Mouse (Mus musculus) limb, embryonic 14.5 days (tissue): ENCODE measurements around the gene Fblim1. TPM values are rescaled to one million over a fixed set of nuclear protein-coding genes. Genes with fewer than 3 reads are reported as not detected.

Source experiments
- ATAC-seq: fragments of 200-750 bp; cut with Nextera tagmentation; 2 replicates; pipeline ENCODE4 v1.8.0; 2017; ENCODE audit warnings: low read depth, moderate number of reproducible peaks, moderate TSS enrichment; ENCODE audit not compliant: low FRiP score
- DNase-seq: peaks from one replicate; pipeline ENCODE4 v3.0.0-alpha.2; 2015; ENCODE audit warnings: low spot score
- H3K27ac ChIP-seq: fragments of 300-500 bp; sonication (generic); replicated peaks from 2 replicates; pipeline ENCODE4 v1.5.1; 2014; ENCODE audit warnings: low read depth, mild to moderate bottlenecking, low read length, moderate library complexity, mixed read lengths
- H3K27me3 ChIP-seq: fragments of 300-500 bp; sonication (generic); 2 replicates; pipeline ENCODE4 v1.6.1; 2014; ENCODE audit warnings: low read length, mixed read lengths; ENCODE audit not compliant: control insufficient read depth, insufficient read depth
- H3K36me3 ChIP-seq: fragments of 300-500 bp; sonication (generic); 2 replicates; pipeline ENCODE4 v1.6.1; 2014; ENCODE audit warnings: mild to moderate bottlenecking, low read length, moderate library complexity, mixed read lengths; ENCODE audit not compliant: control insufficient read depth, insufficient read depth
- H3K4me1 ChIP-seq: fragments of 300-500 bp; sonication (generic); 2 replicates; pipeline ENCODE4 v1.6.1; 2014; ENCODE audit warnings: antibody characterized with exemption, low read length, mixed read lengths; ENCODE audit not compliant: control insufficient read depth, insufficient read depth
- H3K4me2 ChIP-seq: fragments of 300-500 bp; sonication (generic); replicated peaks from 2 replicates; pipeline ENCODE4 v1.6.1; 2014; ENCODE audit warnings: low read depth, mild to moderate bottlenecking, low read length, moderate library complexity; ENCODE audit not compliant: severe bottlenecking
- H3K4me3 ChIP-seq: fragments of 300-500 bp; sonication (generic); replicated peaks from 2 replicates; pipeline ENCODE4 v1.5.1; 2014; ENCODE audit warnings: low read length
- H3K9ac ChIP-seq: fragments of 300-500 bp; sonication (generic); 2 replicates; pipeline ENCODE4 v1.6.1; 2014; ENCODE audit warnings: mild to moderate bottlenecking, low read depth, low read length, moderate library complexity; ENCODE audit not compliant: severe bottlenecking
- H3K9me3 ChIP-seq: fragments of 300-500 bp; sonication (generic); 2 replicates; pipeline ENCODE4 v1.6.1; 2016; ENCODE audit warnings: low read length; ENCODE audit not compliant: control insufficient read depth
- POLR2A ChIP-seq: fragments of 200-500 bp; IDR thresholded peaks from 2 replicates; pipeline ENCODE4 v1.8.0; 2012; ENCODE audit warnings: inconsistent platforms, mild to moderate bottlenecking, moderate library complexity, borderline replicate concordance; ENCODE audit not compliant: insufficient read depth, insufficient read length; ENCODE audit errors: extremely low read depth
- WGBS: fragments of 180-500 bp; shearing (Covaris S2); extraction: QIAGEN DNeasy Blood & Tissue Kit; methylation state at CpG from one replicate; pipeline ENCODE4 v1.1.7; 2014; 5-methylcytosine and 5-hydroxymethylcytosine counted together
- polyA plus RNA-seq, 2 experiments: library from polyadenylated mRNA; depleted of rRNA in 1 of 2; stranded (reverse) in 1 of 2; unstranded in 1 of 2; fragments of >200 nt; fragmentation: Nextera tagmentation in 1 of 2; extraction: Ambion mirVana in 1 of 2; gene quantifications; 2 replicates each; pipeline versions ENCODE4 v1.2.1 to v1.2.3; 2012 to 2014

The Fblim1 gene
- polyA plus RNA-seq, 2 experiments = 33.7 to 52.2 TPM

DNA sequence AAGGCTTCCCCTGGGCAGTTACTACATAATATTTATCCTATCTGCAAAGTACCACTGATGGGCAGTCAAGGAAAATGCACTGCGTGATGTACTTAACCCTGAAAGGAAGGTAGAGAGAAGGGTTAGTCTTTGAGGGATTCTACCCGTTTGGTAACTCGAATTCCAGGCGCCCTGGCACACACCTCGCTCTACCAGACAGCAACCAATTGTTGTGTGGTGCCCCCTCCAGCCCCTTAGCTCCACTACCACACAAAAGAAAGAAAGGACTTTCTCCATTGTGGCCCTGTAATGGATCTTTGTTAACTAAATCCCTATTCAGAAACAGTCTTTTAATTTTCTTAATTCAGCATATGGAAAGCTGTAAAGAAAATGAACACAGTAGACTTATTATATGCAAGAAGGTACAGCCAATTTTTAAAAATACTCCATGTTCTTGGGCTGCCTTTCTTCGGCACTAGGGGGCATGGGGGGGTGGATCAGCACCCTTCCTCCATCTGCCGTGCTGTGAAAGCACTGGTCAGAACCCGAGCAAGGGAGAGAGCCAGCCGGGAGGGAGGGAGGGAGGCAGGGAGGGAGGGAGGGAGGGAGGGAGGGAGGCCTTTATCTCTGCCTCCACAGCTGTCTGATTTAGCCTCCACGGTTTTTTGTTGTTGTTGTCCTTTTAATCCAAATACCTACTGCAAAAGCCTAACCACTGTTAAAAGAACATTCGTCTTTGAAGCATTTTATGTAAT lies 70.8 kb downstream of the Fblim1 start:
- TF ChIP-seq POLR2A = no peak
- peak overlapping the region; percentile 86 for H3K4me2 ChIP-seq
- DNase-seq = peak; percentile 28
- peaks cover 3% of the 10 kb centered on the region; the same call in 1 of the 2 replicates for H3K36me3 ChIP-seq
- H3K27ac ChIP-seq = no peak overlapping the region
- no peaks in the 10 kb centered on the region for H3K9me3 ChIP-seq
- no peak overlapping the region for H3K9ac ChIP-seq
- H3K4me3 ChIP-seq = peak overlapping the region; percentile 93; the same call in 1 of the 2 replicates
- peaks cover 10% of the 10 kb centered on the region; the same call in 1 of the 2 replicates for H3K4me1 ChIP-seq
- H3K27me3 ChIP-seq = no peaks in the 10 kb centered on the region
- 31% methylated on average over 9 of the region's 11 CpGs for WGBS
- ATAC-seq = no peak

DNA sequence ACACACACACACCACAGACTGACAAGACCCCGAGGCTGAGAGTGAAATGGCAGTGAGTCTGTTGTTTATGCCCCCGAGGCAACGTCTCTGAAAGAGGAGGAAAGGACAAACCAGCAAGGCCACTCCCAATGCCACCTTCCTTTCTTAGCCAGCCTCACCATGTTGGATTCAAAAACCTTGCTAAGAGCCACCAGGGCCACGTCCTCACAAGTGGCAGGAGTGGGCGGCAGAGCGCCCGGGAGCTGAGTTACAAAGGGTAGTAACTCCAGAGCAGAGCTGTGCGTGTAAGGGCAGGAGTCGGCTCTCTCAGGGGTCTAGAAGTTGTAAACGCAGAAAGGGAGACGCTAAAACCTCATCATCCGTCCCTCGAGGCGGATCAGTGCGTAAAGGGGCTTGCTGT lies 74.9 kb downstream of the Fblim1 start:
- Histone ChIP-seq H3K36me3 (peaks cover 6% of the 10 kb centered on the region; the same call in 1 of the 2 replicates), H3K27me3 (no peaks in the 10 kb centered on the region), H3K4me1 (peaks cover 10% of the 10 kb centered on the region; the same call in 1 of the 2 replicates), H3K4me3 (no peak overlapping the region), H3K9ac (no peak overlapping the region), H3K27ac (no peak overlapping the region), H3K9me3 (no peaks in the 10 kb centered on the region), H3K4me2 (no peak overlapping the region)
- no peak for TF ChIP-seq POLR2A
- no peak for DNase-seq
- WGBS = 67% methylated on average over 15 of the region's 15 CpGs
- ATAC-seq = no peak

DNA sequence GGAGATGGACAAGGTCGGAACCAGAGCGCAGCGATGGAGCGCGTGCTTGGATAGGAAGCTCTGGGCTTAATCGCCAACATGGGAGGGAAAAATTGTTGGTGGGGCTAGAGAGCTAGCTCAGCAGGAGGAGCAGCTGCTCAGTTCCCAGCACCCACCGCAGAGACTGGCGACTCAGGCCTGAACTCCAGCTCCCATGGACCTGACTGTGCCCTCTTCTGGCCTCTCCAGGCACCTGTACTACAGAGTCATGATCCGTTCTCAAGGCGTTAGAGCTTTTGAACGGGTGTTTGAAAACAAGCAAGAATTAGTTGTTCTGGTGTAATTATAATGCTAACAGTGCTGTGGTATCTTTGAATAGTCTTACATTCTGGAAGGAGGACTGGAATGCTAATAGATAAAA lies 77.0 kb downstream of the Fblim1 start:
- no peak overlapping the region for H3K27ac ChIP-seq
- no peak for ATAC-seq
- no peaks in the 10 kb centered on the region for H3K27me3 ChIP-seq
- H3K9ac ChIP-seq = no peak overlapping the region
- WGBS = 91% methylated on average over 11 of the region's 11 CpGs
- DNase-seq = no peak
- no peak for TF ChIP-seq POLR2A
- H3K36me3 ChIP-seq = peaks cover 6% of the 10 kb centered on the region; the same call in 1 of the 2 replicates
- no peaks in the 10 kb centered on the region for H3K4me1 ChIP-seq
- H3K4me3 ChIP-seq = no peak overlapping the region
- H3K4me2 ChIP-seq = no peak overlapping the region
- no peaks in the 10 kb centered on the region for H3K9me3 ChIP-seq

DNA sequence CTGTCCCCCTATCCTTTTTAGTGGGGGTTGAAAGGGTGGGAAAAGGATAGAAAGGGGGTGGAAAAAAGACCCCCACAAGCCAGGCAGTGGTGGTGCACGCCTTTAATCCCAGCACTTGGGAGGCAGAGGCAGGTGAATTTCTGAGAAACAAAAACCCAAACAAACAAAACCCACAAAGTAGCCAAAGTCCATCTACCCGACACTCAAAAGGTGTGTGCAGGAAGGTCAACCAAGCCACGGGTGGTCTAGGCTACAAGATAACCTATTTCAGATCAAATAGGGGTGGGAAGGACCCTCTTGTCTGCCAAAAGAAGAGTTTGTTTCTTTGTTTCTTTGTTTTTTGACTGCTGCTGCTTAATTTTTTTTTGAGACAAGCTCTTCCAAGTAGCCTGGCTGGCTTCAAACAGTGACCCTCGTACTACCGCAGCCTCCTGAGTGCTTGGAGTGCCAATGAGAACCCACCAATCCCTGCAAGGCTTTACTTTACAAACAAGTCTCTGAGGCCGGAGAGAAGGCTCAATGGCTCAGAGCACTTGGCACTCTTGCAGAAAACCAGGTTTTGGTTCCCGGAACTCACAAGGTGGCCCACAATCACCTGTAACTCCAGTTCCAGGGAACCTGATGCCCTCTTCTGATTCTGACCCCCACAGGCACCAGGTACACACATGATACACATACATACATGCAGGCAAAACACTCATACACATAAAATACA lies 78.8 kb downstream of the Fblim1 start:
- 81% methylated on average over 7 of the region's 7 CpGs for WGBS
- H3K27me3 ChIP-seq = no peaks in the 10 kb centered on the region
- no peak overlapping the region for H3K27ac ChIP-seq
- no peak for ATAC-seq
- peaks cover 7% of the 10 kb centered on the region for H3K36me3 ChIP-seq
- H3K9me3 ChIP-seq = no peaks in the 10 kb centered on the region
- H3K4me3 ChIP-seq = no peak overlapping the region
- DNase-seq = no peak
- no peak overlapping the region for H3K4me2 ChIP-seq
- H3K9ac ChIP-seq = no peak overlapping the region
- 0 out of 2 replicates have a peak, but pooled peaks cover 2% of the 10 kb centered on the region for H3K4me1 ChIP-seq
- no peak for TF ChIP-seq POLR2A

Other genes starting within 250 kb of the Fblim1 start
- gene Fam131c, start 237.9 kb downstream of the Fblim1 start, polyA plus RNA-seq (2012; rRNA removed) = 1.2 and 1.8 TPM in 2 replicates
- 1.5 and 1.6 TPM in 2 replicates for gene Fam131c, start 237.9 kb downstream of the Fblim1 start, polyA plus RNA-seq (2014; fragmentation: Nextera tagmentation; extraction: Ambion mirVana)
- gene Clcnka, start 207.4 kb downstream of the Fblim1 start, polyA plus RNA-seq (2012; rRNA removed) = 0.75 and 1.3 TPM in 2 replicates
- gene Clcnka, start 207.4 kb downstream of the Fblim1 start, polyA plus RNA-seq (2014; fragmentation: Nextera tagmentation; extraction: Ambion mirVana) = 0.36 and 0.61 TPM in 2 replicates
- gene Clcnkb, start 190.1 kb downstream of the Fblim1 start, polyA plus RNA-seq (2012; rRNA removed) = 0.21 TPM in 1 of 2 replicates, not detected in the other
- gene Clcnkb, start 190.1 kb downstream of the Fblim1 start, polyA plus RNA-seq (2014; fragmentation: Nextera tagmentation; extraction: Ambion mirVana) = 0.51 TPM in 1 of 2 replicates, not detected in the other
- gene Hspb7, start 185.3 kb downstream of the Fblim1 start, polyA plus RNA-seq (2012; rRNA removed) = 3.0 and 3.2 TPM in 2 replicates
- 0.43 and 1.3 TPM in 2 replicates for gene Hspb7, start 185.3 kb downstream of the Fblim1 start, polyA plus RNA-seq (2014; fragmentation: Nextera tagmentation; extraction: Ambion mirVana)
- not detected in 2 replicates for gene Srarp, start 170.0 kb downstream of the Fblim1 start, polyA plus RNA-seq (2012; rRNA removed)
- not detected in 2 replicates for gene Srarp, start 170.0 kb downstream of the Fblim1 start, polyA plus RNA-seq (2014; fragmentation: Nextera tagmentation; extraction: Ambion mirVana)
- 48.5 and 55.0 TPM in 2 replicates for gene Zbtb17, start 161.4 kb downstream of the Fblim1 start, polyA plus RNA-seq (2012; rRNA removed)
- 29.0 and 30.5 TPM in 2 replicates for gene Zbtb17, start 161.4 kb downstream of the Fblim1 start, polyA plus RNA-seq (2014; fragmentation: Nextera tagmentation; extraction: Ambion mirVana)
- gene Spen, start 67.5 kb downstream of the Fblim1 start, polyA plus RNA-seq (2012; rRNA removed) = 15.9 and 16.2 TPM in 2 replicates
- 12.2 and 13.1 TPM in 2 replicates for gene Spen, start 67.5 kb downstream of the Fblim1 start, polyA plus RNA-seq (2014; fragmentation: Nextera tagmentation; extraction: Ambion mirVana)
- gene Tmem82, start 12.5 kb upstream of the Fblim1 start, polyA plus RNA-seq (2012; rRNA removed) = 0.49 and 0.54 TPM in 2 replicates
- 0.21 TPM in 1 of 2 replicates, not detected in the other for gene Tmem82, start 12.5 kb upstream of the Fblim1 start, polyA plus RNA-seq (2014; fragmentation: Nextera tagmentation; extraction: Ambion mirVana)
- gene Slc25a34, start 17.7 kb upstream of the Fblim1 start, polyA plus RNA-seq (2012; rRNA removed) = 0.16 and 0.26 TPM in 2 replicates
- not detected in 2 replicates for gene Slc25a34, start 17.7 kb upstream of the Fblim1 start, polyA plus RNA-seq (2014; fragmentation: Nextera tagmentation; extraction: Ambion mirVana)
- gene Plekhm2, start 58.8 kb upstream of the Fblim1 start, polyA plus RNA-seq (2012; rRNA removed) = 51.8 and 67.8 TPM in 2 replicates
- 4.9 and 6.4 TPM in 2 replicates for gene Plekhm2, start 58.8 kb upstream of the Fblim1 start, polyA plus RNA-seq (2014; fragmentation: Nextera tagmentation; extraction: Ambion mirVana)
- 9.0 and 11.5 TPM in 2 replicates for gene Rsc1a1, start 79.5 kb upstream of the Fblim1 start, polyA plus RNA-seq (2012; rRNA removed)
- 1.5 and 1.7 TPM in 2 replicates for gene Rsc1a1, start 79.5 kb upstream of the Fblim1 start, polyA plus RNA-seq (2014; fragmentation: Nextera tagmentation; extraction: Ambion mirVana)
- gene Ddi2, start 117.3 kb upstream of the Fblim1 start, polyA plus RNA-seq (2012; rRNA removed) = 21.9 and 22.1 TPM in 2 replicates
- gene Ddi2, start 117.3 kb upstream of the Fblim1 start, polyA plus RNA-seq (2014; fragmentation: Nextera tagmentation; extraction: Ambion mirVana) = 18.5 and 20.0 TPM in 2 replicates
- 0.21 TPM in 1 of 2 replicates, not detected in the other for gene Agmat, start 140.6 kb upstream of the Fblim1 start, polyA plus RNA-seq (2012; rRNA removed)
- gene Agmat, start 140.6 kb upstream of the Fblim1 start, polyA plus RNA-seq (2014; fragmentation: Nextera tagmentation; extraction: Ambion mirVana) = not detected in 2 replicates
- gene Dnajc16, start 184.8 kb upstream of the Fblim1 start, polyA plus RNA-seq (2012; rRNA removed) = 11.9 and 12.4 TPM in 2 replicates
- 2.8 and 3.2 TPM in 2 replicates for gene Dnajc16, start 184.8 kb upstream of the Fblim1 start, polyA plus RNA-seq (2014; fragmentation: Nextera tagmentation; extraction: Ambion mirVana)
- gene Casp9, start 187.5 kb upstream of the Fblim1 start, polyA plus RNA-seq (2012; rRNA removed) = 20.4 and 24.8 TPM in 2 replicates
- 11.2 and 13.8 TPM in 2 replicates for gene Casp9, start 187.5 kb upstream of the Fblim1 start, polyA plus RNA-seq (2014; fragmentation: Nextera tagmentation; extraction: Ambion mirVana)
- 0.19 and 0.47 TPM in 2 replicates for gene Cela2a, start 220.1 kb upstream of the Fblim1 start, polyA plus RNA-seq (2012; rRNA removed)
- not detected in 2 replicates for gene Cela2a, start 220.1 kb upstream of the Fblim1 start, polyA plus RNA-seq (2014; fragmentation: Nextera tagmentation; extraction: Ambion mirVana)
- 0.08 TPM in 1 of 2 replicates, not detected in the other for gene Ctrc, start 240.3 kb upstream of the Fblim1 start, polyA plus RNA-seq (2012; rRNA removed)
- gene Ctrc, start 240.3 kb upstream of the Fblim1 start, polyA plus RNA-seq (2014; fragmentation: Nextera tagmentation; extraction: Ambion mirVana) = not detected in 2 replicates